Mouse (Mus musculus) WW6 (cell line): ENCODE measurements around the gene Mei4.

Experiments used
- DNase-seq: peaks from one replicate; pipeline ENCODE4 v3.0.0-alpha.2; 2013; ENCODE audit warnings: low read depth, low spot score

The Mei4 gene

DNA sequence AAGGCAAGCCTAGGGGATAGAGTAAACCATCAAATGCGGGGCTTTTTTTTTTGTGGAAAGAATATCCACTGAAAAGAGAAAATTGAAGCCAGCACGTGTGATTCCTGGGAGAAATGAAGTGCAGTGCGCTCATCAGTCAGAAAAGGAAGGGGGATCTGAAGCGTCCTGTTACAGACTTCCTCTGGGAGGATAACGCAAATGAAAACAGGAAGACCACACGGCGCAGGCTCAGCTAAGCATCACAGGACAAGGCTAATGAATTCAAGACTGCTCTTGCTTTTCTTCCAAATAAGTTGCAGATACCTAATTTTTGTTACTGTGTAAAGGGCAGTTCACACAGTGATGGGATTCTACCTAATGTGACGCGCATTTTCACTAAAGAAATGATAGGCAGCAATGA is 296.7 kb downstream of the Mei4 start:
- no peak for DNase-seq

DNA sequence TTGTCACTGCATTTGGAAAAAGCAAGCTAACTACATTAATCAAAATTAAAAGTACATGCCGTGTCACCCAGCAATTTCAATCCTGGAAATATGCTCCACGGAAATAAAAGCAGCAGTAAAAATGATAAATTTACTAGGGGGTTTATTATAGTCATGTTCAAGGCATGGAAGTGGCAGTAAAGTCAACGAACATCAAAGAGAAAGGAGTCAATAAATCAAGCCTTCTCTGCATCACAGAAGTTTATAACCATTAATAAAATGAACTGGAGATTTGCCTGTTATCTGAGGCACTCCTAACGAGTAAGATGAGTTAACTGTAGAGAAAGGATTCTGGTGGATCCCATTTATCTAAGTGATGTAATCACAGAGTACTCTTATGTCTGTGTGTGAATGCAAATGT is 298.9 kb downstream of the Mei4 start:
- no peak for DNase-seq

DNA sequence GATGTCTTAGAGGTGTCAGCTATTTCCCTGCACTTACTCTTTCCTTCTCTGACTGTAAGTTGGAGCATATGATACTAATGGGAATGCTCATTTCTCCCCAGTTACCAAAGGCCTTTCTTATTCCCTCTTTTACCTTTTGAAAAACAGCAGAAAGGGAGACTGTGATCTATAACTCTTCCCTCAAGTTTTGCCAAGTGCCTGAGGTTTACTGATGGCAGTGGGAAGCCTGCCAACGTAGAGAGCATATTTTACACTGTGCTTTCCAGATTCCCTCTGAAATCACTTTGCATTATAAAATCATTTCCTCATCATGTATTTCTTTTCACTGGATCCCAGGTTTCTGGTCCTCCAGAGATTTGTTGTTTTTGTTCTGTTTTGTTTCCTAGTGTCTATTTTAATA is 354.5 kb downstream of the Mei4 start:
- DNase-seq: no peak

DNA sequence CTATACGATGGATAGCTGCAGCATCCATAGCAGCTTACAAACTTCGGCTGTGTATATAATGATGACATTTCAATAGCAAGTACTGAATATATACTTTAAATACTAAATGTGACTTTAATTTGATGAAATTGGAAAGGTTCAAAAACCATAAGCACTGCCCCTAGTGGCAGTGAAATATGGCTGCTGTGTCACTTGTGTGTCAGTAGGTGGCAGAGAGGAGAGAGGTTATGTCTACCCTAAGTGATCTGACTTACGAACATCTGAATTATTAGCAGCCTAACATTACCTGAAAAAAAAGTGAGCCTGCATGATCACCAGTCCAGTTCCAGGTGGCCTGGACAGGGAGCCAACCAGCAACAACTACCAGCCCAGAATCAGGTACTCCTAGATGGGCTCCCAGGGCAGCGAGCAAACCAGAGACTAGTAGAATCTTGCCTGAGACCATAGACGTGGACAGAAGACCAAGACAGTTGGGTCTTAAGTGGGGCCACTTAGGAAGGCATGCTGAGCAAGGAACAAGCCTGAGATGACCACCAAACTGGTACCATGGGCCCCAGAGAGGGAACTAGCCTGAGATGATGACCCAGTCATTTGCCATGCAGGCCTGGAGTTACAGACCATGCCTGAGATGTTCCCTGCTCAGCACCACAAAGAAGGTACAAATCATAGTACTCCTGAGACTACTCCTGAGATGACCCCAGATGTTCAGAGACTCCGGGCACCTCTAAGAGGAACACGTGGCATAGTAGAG is 384.4 kb downstream of the Mei4 start:
- no peak for DNase-seq
